Mouse (Mus musculus): ENCODE data around the gene Sart3. TPM values are rescaled to one million over a fixed set of nuclear protein-coding genes. Genes with fewer than 3 reads are reported as not detected.
"Not testable (repeated sequence)": the region's sequence is repeated elsewhere in the genome, so short reads cannot be mapped to it uniquely, and the experiment has no call there.

Gene Sart3
- polyA plus RNA-seq (2015; fragmentation: Nextera tagmentation; extraction: Ambion mirVana) = 30.8 and 39.8 TPM in 2 replicates

GRCm38 (mm10) chr5:113772450-113772895 is at the start of gene Sart3, which contains the start of gene Iscu:
TSS of gene Sart3 (minus strand) at chr5:113772510.
TSS of gene Iscu (plus strand) at chr5:113772748.
- H3K27ac ChIP-seq = peak within 1 kb of the TSS; percentile 97
- H3K27me3 ChIP-seq = no peaks in the 10 kb centered on the region
- H3K9me3 ChIP-seq (replicated peaks) = no peaks in the 10 kb centered on the region
- H3K9ac ChIP-seq = peak within 1 kb of the TSS; percentile 98
- peaks cover 43% of the 10 kb centered on the region for H3K36me3 ChIP-seq
- H3K4me1 ChIP-seq (replicated peaks) = peaks cover 28% of the 10 kb centered on the region
- H3K4me2 ChIP-seq = peak within 1 kb of the TSS; percentile 96
- ATAC-seq (replicated peaks; ENCODE audit: insufficient number of reproducible peaks, insufficient read depth, low FRiP score, low read depth) = peak; percentile 90
- WGBS = under 1% methylated on average over 49 of the region's 49 CpGs
- H3K4me3 ChIP-seq = peak within 1 kb of the TSS; percentile 100

- peaks cover 9% of the 10 kb centered on the region for H3K27me3 ChIP-seq
- no peak overlapping the region for H3K4me2 ChIP-seq
- no peak for ATAC-seq (replicated peaks; ENCODE audit: insufficient number of reproducible peaks, insufficient read depth, low FRiP score, low read depth)
- H3K9me3 ChIP-seq (replicated peaks) = no peaks in the 10 kb centered on the region
- H3K27ac ChIP-seq = no peak overlapping the region
- no peak overlapping the region for H3K4me3 ChIP-seq
- H3K4me1 ChIP-seq (replicated peaks) = peaks cover 3% of the 10 kb centered on the region; the same call in 1 of the 2 replicates
- H3K36me3 ChIP-seq = no peaks in the 10 kb centered on the region
- H3K9ac ChIP-seq = no peak overlapping the region
- WGBS = 70% methylated on average over 14 of the region's 14 CpGs
Measured at GRCm38 (mm10) chr5:113818572-113818971, 46.3 kb upstream of the Sart3 start.

- H3K4me3 ChIP-seq = no peak overlapping the region
- no peak for ATAC-seq (replicated peaks; ENCODE audit: insufficient number of reproducible peaks, insufficient read depth, low FRiP score, low read depth)
- WGBS = 13% methylated on average over 15 of the region's 15 CpGs
- no peak overlapping the region for H3K4me2 ChIP-seq
- H3K27ac ChIP-seq = no peak overlapping the region
- no peaks in the 10 kb centered on the region for H3K36me3 ChIP-seq
- peaks cover 3% of the 10 kb centered on the region; the same call in 1 of the 2 replicates for H3K4me1 ChIP-seq (replicated peaks)
- no peak overlapping the region for H3K9ac ChIP-seq
- no peaks in the 10 kb centered on the region for H3K9me3 ChIP-seq (replicated peaks)
- peaks cover 9% of the 10 kb centered on the region for H3K27me3 ChIP-seq
Measured at GRCm38 (mm10) chr5:113815638-113816152, 43.4 kb upstream of the Sart3 start.

- Histone ChIP-seq H3K36me3 (no peaks in the 10 kb centered on the region), H3K4me1 (replicated peaks) (peaks cover 3% of the 10 kb centered on the region; the same call in 1 of the 2 replicates), H3K9me3 (replicated peaks) (no peaks in the 10 kb centered on the region), H3K4me2 (no peak overlapping the region), H3K9ac (no peak overlapping the region), H3K4me3 (no peak overlapping the region), H3K27ac (no peak overlapping the region), H3K27me3 (peaks cover 9% of the 10 kb centered on the region)
- 58% methylated on average over 11 of the region's 11 CpGs for WGBS
- ATAC-seq (replicated peaks; ENCODE audit: insufficient number of reproducible peaks, insufficient read depth, low FRiP score, low read depth) = no peak
Measured at GRCm38 (mm10) chr5:113815041-113815389, 42.7 kb upstream of the Sart3 start.

GRCm38 (mm10) chr5:113814111-113815040 is 42.1 kb upstream of the Sart3 start:
- WGBS = 31% methylated on average over 27 of the region's 27 CpGs
- Histone ChIP-seq H3K4me1 (replicated peaks) (peaks cover 3% of the 10 kb centered on the region; the same call in 1 of the 2 replicates), H3K27me3 (peaks cover 9% of the 10 kb centered on the region), H3K9ac (no peak overlapping the region), H3K9me3 (replicated peaks) (no peaks in the 10 kb centered on the region), H3K4me2 (no peak overlapping the region), H3K4me3 (no peak overlapping the region), H3K27ac (no peak overlapping the region), H3K36me3 (no peaks in the 10 kb centered on the region)
- ATAC-seq (replicated peaks; ENCODE audit: insufficient number of reproducible peaks, insufficient read depth, low FRiP score, low read depth) = no peak

- H3K4me2 ChIP-seq = no peak overlapping the region
- no peaks in the 10 kb centered on the region for H3K36me3 ChIP-seq
Measured at GRCm38 (mm10) chr5:113813608-113814007, 41.3 kb upstream of the Sart3 start.

GRCm38 (mm10) chr5:113812638-113813037 is 40.3 kb upstream of the Sart3 start:
- Histone ChIP-seq H3K4me3 (no peak overlapping the region), H3K27ac (no peak overlapping the region), H3K9me3 (replicated peaks) (no peaks in the 10 kb centered on the region), H3K4me1 (replicated peaks) (peaks cover 12% of the 10 kb centered on the region), H3K9ac (no peak overlapping the region), H3K4me2 (no peak overlapping the region), H3K36me3 (no peaks in the 10 kb centered on the region), H3K27me3 (peaks cover 9% of the 10 kb centered on the region)
- ATAC-seq (replicated peaks; ENCODE audit: insufficient number of reproducible peaks, insufficient read depth, low FRiP score, low read depth) = no peak
- 89% methylated on average over 2 of the region's 2 CpGs for WGBS

More at GRCm38 (mm10) chr5:113813608-113814007, 41.3 kb upstream of the Sart3 start:
- Histone ChIP-seq H3K27me3 (peaks cover 9% of the 10 kb centered on the region), H3K27ac (no peak overlapping the region), H3K9ac (no peak overlapping the region), H3K9me3 (replicated peaks) (no peaks in the 10 kb centered on the region), H3K4me1 (replicated peaks) (peaks cover 3% of the 10 kb centered on the region; the same call in 1 of the 2 replicates), H3K4me3 (no peak overlapping the region)
- WGBS = 17% methylated on average over 9 of the region's 9 CpGs
- no peak for ATAC-seq (replicated peaks; ENCODE audit: insufficient number of reproducible peaks, insufficient read depth, low FRiP score, low read depth)

- not testable (repeated sequence) for H3K9ac ChIP-seq; H3K4me3 ChIP-seq; H3K9me3 ChIP-seq (replicated peaks); H3K36me3 ChIP-seq; H3K27ac ChIP-seq; ATAC-seq (replicated peaks; ENCODE audit: insufficient number of reproducible peaks, insufficient read depth, low FRiP score, low read depth); H3K4me2 ChIP-seq; H3K27me3 ChIP-seq
- peaks cover 13% of the 10 kb centered on the region for H3K4me1 ChIP-seq (replicated peaks)
- 20% methylated on average over 11 of the region's 12 CpGs for WGBS
Measured at GRCm38 (mm10) chr5:113811824-113812420, 39.6 kb upstream of the Sart3 start.

GRCm38 (mm10) chr5:113810111-113810510 is 37.8 kb upstream of the Sart3 start:
- H3K9ac ChIP-seq = no peak overlapping the region
- no peak overlapping the region for H3K27ac ChIP-seq
- ATAC-seq (replicated peaks; ENCODE audit: insufficient number of reproducible peaks, insufficient read depth, low FRiP score, low read depth) = no peak
- WGBS = 82% methylated on average over 4 of the region's 4 CpGs
- no peak overlapping the region for H3K4me3 ChIP-seq
- peaks cover 9% of the 10 kb centered on the region for H3K27me3 ChIP-seq
- no peaks in the 10 kb centered on the region for H3K36me3 ChIP-seq
- peaks cover 10% of the 10 kb centered on the region for H3K4me1 ChIP-seq (replicated peaks)
- H3K9me3 ChIP-seq (replicated peaks) = no peaks in the 10 kb centered on the region
- H3K4me2 ChIP-seq = no peak overlapping the region

- Histone ChIP-seq H3K9ac (no peak overlapping the region), H3K27me3 (no peaks in the 10 kb centered on the region), H3K4me1 (replicated peaks) (peaks cover 10% of the 10 kb centered on the region), H3K4me2 (no peak overlapping the region), H3K9me3 (replicated peaks) (no peaks in the 10 kb centered on the region), H3K27ac (no peak overlapping the region), H3K4me3 (no peak overlapping the region), H3K36me3 (no peaks in the 10 kb centered on the region)
- 23% methylated on average over 2 of the region's 2 CpGs for WGBS
- ATAC-seq (replicated peaks; ENCODE audit: insufficient number of reproducible peaks, insufficient read depth, low FRiP score, low read depth) = no peak
Measured at GRCm38 (mm10) chr5:113808177-113808576, 35.9 kb upstream of the Sart3 start.

- no peak overlapping the region for H3K4me3 ChIP-seq
- H3K4me2 ChIP-seq = no peak overlapping the region
- no peaks in the 10 kb centered on the region for H3K9me3 ChIP-seq (replicated peaks)
- no peak for ATAC-seq (replicated peaks; ENCODE audit: insufficient number of reproducible peaks, insufficient read depth, low FRiP score, low read depth)
- WGBS = 28% methylated on average over 9 of the region's 9 CpGs
- no peak overlapping the region for H3K9ac ChIP-seq
- no peaks in the 10 kb centered on the region; the same call in 1 of the 2 replicates for H3K27me3 ChIP-seq
- no peaks in the 10 kb centered on the region for H3K36me3 ChIP-seq
- H3K4me1 ChIP-seq (replicated peaks) = peaks cover 10% of the 10 kb centered on the region
- H3K27ac ChIP-seq = no peak overlapping the region
Measured at GRCm38 (mm10) chr5:113807712-113808111, 35.4 kb upstream of the Sart3 start.
